Mouse (Mus musculus): ENCODE data around the gene Plpp7. TPM values are rescaled to one million over a fixed set of nuclear protein-coding genes. Genes with fewer than 3 reads are reported as not detected.

Gene Plpp7
- polyA plus RNA-seq, 2 experiments = 1.1 to 1.4 TPM

- peak overlapping the region; percentile 72 to 78 for H3K4me3 ChIP-seq (ENCODE audit: insufficient read depth in 1 of 2, low read depth in 2 of 2, low read length in 2 of 2)
- peak overlapping the region; percentile 90 for H3K9ac ChIP-seq (replicated peaks)
- 10% methylated on average over 7 of the region's 7 CpGs for WGBS (ENCODE audit: insufficient replicate concordance)
- ATAC-seq (ENCODE audit: insufficient read depth) = no peak
- H3K36me3 ChIP-seq (replicated peaks; ENCODE audit: control insufficient read depth, insufficient read depth, low read depth) = no peaks in the 10 kb centered on the region
- H3K4me1 ChIP-seq (replicated peaks; ENCODE audit: control insufficient read depth in 2 of 2, insufficient read depth in 2 of 2, low read length in 1 of 2) = peaks cover 20 to 38% of the 10 kb centered on the region in 2 experiments
- H3K4me2 ChIP-seq (ENCODE audit: low read depth) = peak overlapping the region; percentile 86
- H3K9me3 ChIP-seq (ENCODE audit: control insufficient read depth, low read length) = no peaks in the 10 kb centered on the region
- TF ChIP-seq CTCF (IDR thresholded peaks at IDR 0.05; ENCODE audit: low read depth) = no peak
- no peak for TF ChIP-seq EP300 (IDR thresholded peaks at IDR 0.05; ENCODE audit: low read depth)
- no peak overlapping the region for H3K27ac ChIP-seq
- no peak for DNase-seq (ENCODE audit: low read depth in 3 of 3, low spot score in 3 of 3)
- H3K27me3 ChIP-seq (ENCODE audit: control insufficient read depth, insufficient read depth, low read length) = no peaks in the 10 kb centered on the region
Measured at GRCm38 (mm10) chr2:32150562-32150923, 55.2 kb downstream of the Plpp7 start.

- no peak for DNase-seq (ENCODE audit: low read depth in 3 of 3, low spot score in 3 of 3)
- H3K4me1 ChIP-seq (replicated peaks; ENCODE audit: control insufficient read depth in 2 of 2, insufficient read depth in 2 of 2, low read length in 1 of 2) = peaks cover 20 to 43% of the 10 kb centered on the region in 2 experiments
Measured at GRCm38 (mm10) chr2:32150924-32151659, 55.8 kb downstream of the Plpp7 start, which contains the start of gene Prrc2b. Prrc2b (plus strand) TSS chr2:32151082.

DNA sequence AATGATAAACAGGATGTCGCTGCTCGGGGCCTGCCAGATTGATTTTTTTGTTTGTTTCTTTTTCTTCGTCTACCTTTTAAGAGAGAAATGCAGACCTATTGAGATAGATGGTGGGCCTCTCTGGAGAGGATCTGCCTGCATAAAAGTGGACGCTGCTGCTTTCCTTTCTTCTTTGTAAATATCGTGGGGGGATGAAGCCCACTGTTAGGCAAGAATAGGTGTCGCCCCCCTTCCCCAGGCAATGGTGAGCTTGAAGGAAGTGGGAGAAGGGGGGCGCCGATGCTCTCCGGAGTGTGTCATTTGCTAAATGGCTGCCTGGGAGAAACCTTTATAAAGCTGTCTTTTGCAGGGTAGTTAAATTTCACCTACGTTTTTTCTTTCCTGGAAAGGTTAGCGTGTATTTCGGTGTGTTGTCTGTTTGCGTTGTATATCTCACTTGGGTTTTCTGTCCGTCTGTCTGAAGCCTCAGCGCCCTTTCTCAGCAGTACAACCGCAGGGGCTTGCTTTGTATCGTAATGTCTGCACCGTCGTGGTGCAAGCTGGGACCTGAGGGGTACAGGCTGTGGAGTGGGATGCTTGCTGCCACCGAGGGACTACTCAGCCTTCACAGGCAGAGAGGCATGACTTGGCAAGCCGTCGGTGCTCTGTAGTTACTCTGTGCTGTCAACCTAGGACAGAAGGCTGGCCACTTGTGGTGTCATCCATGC lies 56.5 kb downstream of the Plpp7 start:
- no peaks in the 10 kb centered on the region for H3K9me3 ChIP-seq (ENCODE audit: control insufficient read depth, low read length)
- no peaks in the 10 kb centered on the region for H3K27me3 ChIP-seq (ENCODE audit: control insufficient read depth, insufficient read depth, low read length)
- DNase-seq (ENCODE audit: low read depth in 3 of 3, low spot score in 3 of 3) = peak in 1 of 3 experiments; percentile 42
- under 1% methylated on average over 22 of the region's 22 CpGs for WGBS (ENCODE audit: insufficient replicate concordance)
- peak overlapping the region; percentile 87 for H3K27ac ChIP-seq
- H3K4me2 ChIP-seq (ENCODE audit: low read depth) = peak overlapping the region; percentile 86
- H3K9ac ChIP-seq (replicated peaks) = peak overlapping the region; percentile 90
- peaks cover 20 to 47% of the 10 kb centered on the region in 2 experiments for H3K4me1 ChIP-seq (replicated peaks; ENCODE audit: control insufficient read depth in 2 of 2, insufficient read depth in 2 of 2, low read length in 1 of 2)
- peak; percentile 53 for ATAC-seq (ENCODE audit: insufficient read depth)
- TF ChIP-seq CTCF (IDR thresholded peaks at IDR 0.05; ENCODE audit: low read depth) (no peak; the same call in 1 of the 2 replicates), EP300 (IDR thresholded peaks at IDR 0.05; ENCODE audit: low read depth) (no peak)
- H3K4me3 ChIP-seq (ENCODE audit: insufficient read depth in 1 of 2, low read depth in 2 of 2, low read length in 2 of 2) = peak overlapping the region; percentile 78 to 92
- H3K36me3 ChIP-seq (replicated peaks; ENCODE audit: control insufficient read depth, insufficient read depth, low read depth) = no peaks in the 10 kb centered on the region

More at GRCm38 (mm10) chr2:32150924-32151659, 55.8 kb downstream of the Plpp7 start, which contains the start of gene Prrc2b:
- Histone ChIP-seq H3K9ac (replicated peaks) (peak within 1 kb of the TSS; percentile 90), H3K9me3 (ENCODE audit: control insufficient read depth, low read length) (no peaks in the 10 kb centered on the region), H3K27ac (peak within 1 kb of the TSS; percentile 87), H3K27me3 (ENCODE audit: control insufficient read depth, insufficient read depth, low read length) (no peaks in the 10 kb centered on the region), H3K4me2 (ENCODE audit: low read depth) (peak within 1 kb of the TSS; percentile 86), H3K4me3 (ENCODE audit: insufficient read depth in 1 of 2, low read depth in 2 of 2, low read length in 2 of 2) (peak within 1 kb of the TSS; percentile 78 to 92), H3K36me3 (replicated peaks; ENCODE audit: control insufficient read depth, insufficient read depth, low read depth) (no peaks in the 10 kb centered on the region)
- TF ChIP-seq EP300 (IDR thresholded peaks at IDR 0.05; ENCODE audit: low read depth) = no peak
- peak; percentile 43; the same call in 1 of the 2 replicates for TF ChIP-seq CTCF (IDR thresholded peaks at IDR 0.05; ENCODE audit: low read depth)
- ATAC-seq (ENCODE audit: insufficient read depth) = peak; percentile 69
- under 1% methylated on average over 82 of the region's 117 CpGs for WGBS (ENCODE audit: insufficient replicate concordance)

DNA sequence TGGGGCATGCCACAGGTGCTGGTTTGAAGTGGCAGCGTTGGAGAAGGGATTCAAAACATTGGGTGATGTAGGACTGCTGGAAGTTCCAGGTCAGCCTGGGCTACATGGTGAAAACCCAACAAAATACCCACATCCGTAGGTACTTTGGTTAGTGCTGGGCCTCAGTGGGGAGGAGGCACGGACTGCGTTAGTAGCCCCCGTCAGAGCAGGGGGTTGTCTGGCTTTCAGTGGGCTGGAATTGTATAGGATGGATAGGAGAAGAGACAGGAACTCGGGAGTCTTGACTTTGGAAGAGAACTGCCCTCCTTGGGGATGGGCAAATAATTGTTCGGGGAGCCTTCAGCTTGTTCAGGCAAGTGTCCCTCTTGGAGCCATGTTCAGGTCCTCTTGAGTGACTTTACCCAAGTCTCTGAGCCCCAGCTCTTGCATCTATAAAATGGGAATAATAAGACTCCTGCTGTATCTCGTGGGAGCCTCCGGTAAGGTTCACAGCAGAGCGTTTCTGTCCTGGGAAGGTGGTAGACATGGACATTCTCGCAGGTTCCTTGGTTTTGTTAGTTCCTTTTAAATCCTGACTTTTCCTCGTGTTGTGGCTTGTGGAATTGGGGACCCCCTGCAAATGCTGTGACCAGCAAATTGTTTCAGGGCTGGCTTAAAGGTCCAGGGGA lies 57.2 kb downstream of the Plpp7 start:
- H3K4me2 ChIP-seq (ENCODE audit: low read depth) = peak overlapping the region; percentile 86
- peak overlapping the region; percentile 87 for H3K27ac ChIP-seq
- no peaks in the 10 kb centered on the region for H3K9me3 ChIP-seq (ENCODE audit: control insufficient read depth, low read length)
- WGBS (ENCODE audit: insufficient replicate concordance) = 18% methylated on average over 12 of the region's 12 CpGs
- H3K36me3 ChIP-seq (replicated peaks; ENCODE audit: control insufficient read depth, insufficient read depth, low read depth) = no peaks in the 10 kb centered on the region
- peaks cover 20 to 51% of the 10 kb centered on the region in 2 experiments for H3K4me1 ChIP-seq (replicated peaks; ENCODE audit: control insufficient read depth in 2 of 2, insufficient read depth in 2 of 2, low read length in 1 of 2)
- peak overlapping the region; percentile 90 for H3K9ac ChIP-seq (replicated peaks)
- no peak for TF ChIP-seq CTCF (IDR thresholded peaks at IDR 0.05; ENCODE audit: low read depth)
- ATAC-seq (ENCODE audit: insufficient read depth) (peak; percentile 8), DNase-seq (ENCODE audit: low read depth in 3 of 3, low spot score in 3 of 3) (no peak)
- H3K27me3 ChIP-seq (ENCODE audit: control insufficient read depth, insufficient read depth, low read length) = no peaks in the 10 kb centered on the region
- peak overlapping the region; percentile 78 to 92 for H3K4me3 ChIP-seq (ENCODE audit: insufficient read depth in 1 of 2, low read depth in 2 of 2, low read length in 2 of 2)

All from liver, embryonic 14.5 days (tissue).